Mouse (Mus musculus) C2C12 (cell line): ENCODE data around the gene Tulp2.

Source experiments
- CTCF ChIP-seq: IDR thresholded peaks from one replicate; pipeline ENCODE4 v1.5.1; 2011; ENCODE audit not compliant: control insufficient read depth, insufficient read depth, insufficient read length
- MAX ChIP-seq: IDR thresholded peaks from one replicate; pipeline ENCODE4 v1.6.1; 2011; ENCODE audit warnings: mild to moderate bottlenecking, control low read depth
- USF1 ChIP-seq: IDR thresholded peaks from one replicate; pipeline ENCODE4 v1.6.1; 2011; ENCODE audit warnings: low read depth, mild to moderate bottlenecking, control low read depth, moderate library complexity

GRCm38 (mm10) chr7:45555787-45556186, 74.1 kb downstream of the Tulp2 start:
- TF ChIP-seq CTCF, result peak; percentile 68
- TF ChIP-seq MAX, result no peak
- TF ChIP-seq USF1, result no peak
